Mouse (Mus musculus): ENCODE data around the gene Ttc7.
A peak's percentile ranks its signal among the peaks of the same experiment; 100 is the strongest.

The Ttc7 gene

DNA sequence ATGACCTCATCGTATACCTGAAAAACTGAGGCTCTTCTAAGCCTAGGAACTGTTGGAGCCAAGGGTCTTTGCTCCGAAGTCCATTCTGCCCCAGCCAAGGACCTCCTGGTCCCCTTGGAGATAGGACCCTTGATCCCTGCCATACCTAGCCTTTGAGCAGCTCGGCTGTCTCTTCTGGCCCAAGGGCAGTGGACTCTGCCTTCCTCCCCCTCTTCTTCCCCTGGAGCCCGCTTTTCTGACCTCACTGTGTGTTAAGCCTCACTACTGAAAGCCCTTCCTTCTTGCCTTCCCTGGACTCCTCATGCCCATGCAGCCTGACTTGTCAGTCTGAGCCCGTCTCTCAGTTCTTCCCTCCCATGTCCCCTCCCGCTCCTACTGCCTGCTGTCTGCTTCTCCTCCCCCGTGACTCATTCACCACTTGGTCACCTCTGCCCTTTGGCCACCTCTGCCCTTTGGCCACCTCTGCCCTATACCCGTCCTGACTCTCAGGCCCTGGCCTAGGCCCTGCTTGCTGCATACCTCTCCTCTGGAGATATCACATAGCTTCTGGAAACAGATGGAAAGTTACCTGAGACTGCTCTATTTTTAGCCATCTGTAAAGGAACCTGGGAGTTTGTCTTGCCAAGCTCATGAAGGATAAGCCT lies 60.5 kb downstream of the Ttc7 start:
- DNase-seq = no peak

DNA sequence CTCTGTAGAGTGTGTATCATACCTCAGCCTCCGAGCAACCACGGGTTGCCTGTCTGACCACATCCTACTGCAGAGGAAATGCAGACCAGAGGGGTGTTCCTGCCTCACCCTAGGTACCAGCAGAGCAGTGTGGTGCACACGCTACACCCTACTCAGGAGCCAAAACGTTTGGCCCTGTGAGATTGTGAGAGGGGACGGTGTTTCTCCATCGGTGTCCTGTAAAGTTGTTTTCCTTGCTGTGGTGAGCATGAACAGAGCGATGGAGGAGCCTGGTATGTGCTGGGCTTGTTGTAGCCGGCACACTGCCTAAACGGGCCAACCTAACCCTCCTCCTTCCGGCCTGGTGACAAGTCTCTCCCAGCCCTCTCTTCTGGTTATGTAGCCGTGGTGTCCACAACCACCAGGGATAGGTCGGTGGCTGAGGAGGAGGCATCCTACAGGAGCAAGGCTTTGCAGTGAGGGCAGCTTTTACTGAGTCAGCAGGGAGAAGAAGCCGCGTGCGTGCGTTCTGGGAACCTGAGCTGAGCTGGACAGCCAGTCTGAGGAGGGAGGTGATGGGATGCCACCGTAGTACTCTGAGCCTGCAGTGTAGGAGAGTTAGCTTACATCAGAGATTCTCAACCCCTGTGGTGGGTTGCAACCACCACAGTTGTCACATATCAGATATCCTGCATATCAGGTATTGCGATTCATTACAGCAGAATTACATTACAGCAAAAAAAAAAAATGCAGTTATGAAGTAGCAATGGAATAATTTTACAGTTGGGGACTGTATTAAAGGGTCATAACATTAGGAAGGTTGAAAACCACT lies 62.0 kb downstream of the Ttc7 start:
- no peak for DNase-seq

DNA sequence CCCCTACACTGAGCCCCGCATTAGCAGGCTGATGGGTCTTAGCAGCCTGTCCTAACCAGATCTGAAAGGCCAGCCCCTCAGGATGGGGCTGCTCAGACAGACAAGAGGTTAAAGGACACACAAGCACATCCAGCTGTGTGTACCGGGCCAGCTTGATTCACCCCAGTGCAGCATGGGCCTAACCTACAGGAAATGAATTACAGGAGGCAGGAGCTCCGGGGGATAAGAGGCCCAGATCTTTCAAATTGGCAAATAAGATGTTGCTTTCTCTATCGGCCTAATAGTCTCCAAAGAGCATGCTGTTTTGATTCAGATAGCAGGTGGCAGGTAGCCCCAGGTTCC lies 62.5 kb downstream of the Ttc7 start:
- no peak for DNase-seq

GRCm38 (mm10) chr17:87348353-87348752 lies 65.7 kb downstream of the Ttc7 start:
- DNase-seq = no peak

DNA sequence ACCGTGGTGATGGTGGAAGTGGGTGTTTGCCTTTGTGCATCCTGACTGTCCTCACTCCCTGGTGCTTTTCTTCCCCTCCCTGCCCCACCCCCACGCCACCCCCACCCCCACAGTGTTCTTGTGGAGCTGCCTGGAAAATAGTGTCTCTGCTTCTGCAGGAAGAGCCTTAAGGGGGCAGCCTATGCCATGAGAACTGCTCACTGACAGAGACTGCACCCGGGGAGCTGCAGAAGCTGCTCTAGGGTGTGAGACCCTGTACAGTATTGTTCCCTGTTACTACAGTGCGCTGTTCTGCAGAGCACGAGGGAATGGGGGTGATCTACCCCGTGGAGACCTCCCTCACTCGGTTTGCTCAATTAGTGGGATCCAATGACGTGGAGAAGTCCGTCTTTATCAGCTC lies 66.4 kb downstream of the Ttc7 start:
- DNase-seq = no peak

GRCm38 (mm10) chr17:87349575-87349974 lies 66.9 kb downstream of the Ttc7 start:
- DNase-seq = peak; percentile 45

DNA sequence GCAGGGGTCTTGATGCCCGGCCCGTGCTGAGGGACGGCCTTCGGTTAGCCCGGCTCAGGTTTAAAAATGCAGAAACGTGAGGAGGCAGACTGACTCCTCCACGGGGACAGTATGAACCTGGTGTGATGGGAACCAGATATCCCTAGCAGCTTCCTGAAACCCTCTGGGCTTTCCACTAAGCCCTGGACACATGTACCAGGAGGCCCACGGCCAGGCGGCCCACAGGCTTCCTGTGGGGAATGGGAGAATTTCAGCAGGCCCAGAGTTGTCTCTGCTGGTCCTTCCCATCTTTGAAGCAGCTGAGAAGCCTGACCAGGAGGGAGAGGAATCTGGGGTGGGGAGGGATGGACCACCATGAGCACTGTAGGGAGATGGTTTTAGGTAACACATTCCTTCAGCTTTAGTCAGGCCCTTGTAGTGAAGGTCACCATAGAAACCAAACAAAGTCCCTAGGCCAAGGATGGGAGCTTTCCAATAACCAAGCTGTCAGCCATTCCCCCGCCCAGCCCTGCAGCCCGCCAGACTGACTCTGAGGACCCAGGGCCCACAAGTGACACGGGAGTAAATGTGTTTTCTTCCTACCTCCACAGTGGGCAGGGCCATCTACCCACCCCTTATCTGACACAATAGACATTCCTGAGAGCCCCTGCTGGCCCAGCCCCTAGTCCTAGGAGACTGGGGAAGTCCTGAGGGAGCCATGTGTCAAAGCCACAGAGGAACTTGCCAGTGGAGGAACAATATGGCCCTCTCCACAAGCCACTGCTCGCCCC lies 68.0 kb downstream of the Ttc7 start:
- DNase-seq = no peak

- DNase-seq = peak; percentile 72
These were observed 68.8 kb downstream of the Ttc7 start for GRCm38 (mm10) chr17:87351241-87352105.

- DNase-seq = peak; percentile 63
These were observed 69.6 kb downstream of the Ttc7 start for GRCm38 (mm10) chr17:87352106-87352897.

- peak; percentile 29 for DNase-seq
These were observed 70.2 kb downstream of the Ttc7 start for GRCm38 (mm10) chr17:87352898-87353225.

GRCm38 (mm10) chr17:87353745-87354320 lies 71.1 kb downstream of the Ttc7 start:
- DNase-seq = no peak

DNA sequence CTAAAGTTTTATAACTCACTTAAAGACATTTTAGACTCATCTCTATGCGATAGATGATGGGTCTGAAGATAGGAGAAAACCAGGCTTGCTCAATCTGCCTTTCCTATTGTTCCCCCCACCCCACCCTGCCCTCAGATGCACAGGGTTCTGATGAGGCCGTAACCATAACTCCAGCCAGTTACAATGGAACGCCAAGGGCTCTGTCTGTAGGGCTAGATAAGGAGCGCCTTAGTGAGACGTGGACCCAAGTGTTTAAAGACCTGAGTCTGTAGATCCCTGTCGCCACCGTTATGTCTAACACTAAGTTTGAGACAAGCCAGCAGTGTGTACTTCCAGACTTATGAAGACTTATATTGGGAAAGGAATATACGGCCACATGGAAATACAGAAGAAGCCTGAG lies 72.8 kb downstream of the Ttc7 start:
- no peak for DNase-seq

GRCm38 (mm10) chr17:87356261-87356660 lies 73.6 kb downstream of the Ttc7 start:
- DNase-seq = no peak

DNA sequence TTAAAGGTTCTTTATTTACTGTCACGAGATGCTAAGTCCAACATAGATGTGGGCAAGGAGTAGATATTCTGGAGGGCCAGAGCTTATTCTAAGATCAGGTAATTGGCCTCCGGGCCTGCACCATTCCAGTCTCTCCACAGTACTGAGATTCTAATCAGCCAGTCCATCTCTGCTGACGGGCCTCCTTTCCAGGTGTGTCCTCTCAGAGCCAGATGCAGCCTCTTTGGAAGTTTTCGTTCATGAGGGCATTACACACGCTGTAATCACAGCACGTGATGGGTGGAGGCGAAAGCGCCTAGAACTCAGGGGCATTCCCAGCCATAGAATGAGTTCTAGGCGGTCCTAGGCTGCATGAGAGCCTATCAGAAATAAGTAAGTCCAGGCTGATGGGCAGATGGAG lies 74.8 kb downstream of the Ttc7 start:
- DNase-seq = no peak

GRCm38 (mm10) chr17:87361132-87361531 lies 78.4 kb downstream of the Ttc7 start:
- DNase-seq = no peak

DNA sequence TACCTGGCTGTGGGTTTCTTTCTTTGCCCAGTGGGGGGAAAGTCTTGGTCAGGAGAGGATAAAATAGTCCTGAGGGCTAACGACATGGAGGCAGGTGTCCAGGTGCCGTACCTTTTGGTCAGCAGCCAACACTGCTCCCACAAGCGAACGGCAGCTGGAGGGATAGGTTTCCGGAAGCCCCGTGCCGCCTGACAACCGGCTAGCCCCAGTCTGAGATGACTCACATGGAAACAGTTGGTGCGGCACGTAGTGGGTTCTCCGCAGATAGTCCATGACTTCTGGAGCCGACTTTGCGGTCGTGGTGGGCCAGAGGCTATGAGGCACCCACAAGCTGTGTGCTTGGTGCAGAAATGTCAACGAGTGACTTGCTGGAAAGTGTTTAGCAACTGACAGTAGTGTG lies 81.4 kb downstream of the Ttc7 start:
- DNase-seq = no peak

DNA sequence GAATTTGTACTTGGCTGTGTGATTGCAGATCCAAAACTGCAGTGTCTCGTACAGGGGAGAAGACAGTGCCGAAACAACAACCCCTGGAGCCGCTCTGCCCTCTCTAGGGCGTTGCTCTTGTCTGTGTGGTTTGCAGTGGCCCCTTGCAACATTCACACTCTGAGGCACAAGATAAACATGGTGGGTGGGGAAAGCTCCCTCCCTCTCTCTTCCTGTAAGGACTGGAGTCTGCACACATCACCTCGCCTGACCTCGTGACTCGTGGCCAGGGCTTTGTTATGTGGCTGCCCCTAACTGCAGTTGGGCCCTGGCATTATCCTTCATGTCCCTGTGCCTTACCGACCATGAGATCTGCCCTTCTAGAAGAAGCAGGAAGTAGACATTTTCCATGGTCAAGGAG lies 82.6 kb downstream of the Ttc7 start:
- DNase-seq = no peak

DNA sequence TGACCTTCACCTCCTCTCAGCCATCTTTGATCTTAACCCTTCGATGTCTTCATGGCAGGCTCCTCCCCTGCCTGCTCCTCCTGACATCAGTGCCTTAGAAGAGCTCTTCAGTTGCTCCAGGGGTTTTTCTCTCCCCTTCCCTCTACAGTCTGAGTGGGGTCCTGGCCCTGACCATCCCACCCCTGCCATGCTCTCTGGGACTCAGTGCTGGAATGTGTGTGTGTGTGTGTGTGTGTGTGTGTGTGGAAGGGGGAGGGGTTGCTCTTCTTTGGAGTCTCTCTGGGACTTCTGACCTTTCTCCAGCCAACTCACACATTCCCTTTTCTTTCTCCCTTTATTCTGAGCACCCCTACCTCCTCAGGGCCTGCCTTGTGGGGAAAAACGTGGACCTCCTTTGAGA lies 83.8 kb downstream of the Ttc7 start:
- DNase-seq = no peak

DNA sequence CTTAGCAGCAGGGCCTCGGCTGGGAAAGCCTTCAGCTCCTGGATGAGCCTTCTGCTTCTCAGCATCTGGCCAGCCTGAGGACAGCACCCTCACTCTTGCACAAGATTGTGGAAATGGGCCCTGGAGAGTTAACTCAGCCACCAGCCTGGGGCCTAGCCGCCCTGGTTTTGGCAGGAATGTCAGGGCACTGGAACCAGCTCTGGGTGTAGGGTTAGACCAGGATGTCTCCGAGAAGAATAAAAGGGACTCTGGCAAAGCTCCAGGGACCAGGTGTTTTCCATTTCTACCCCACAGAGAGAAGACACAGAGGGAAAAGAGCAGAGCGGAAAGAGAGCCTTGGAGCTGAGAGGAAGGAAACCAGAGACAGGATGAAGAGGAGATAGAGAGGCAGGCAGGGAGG lies 84.5 kb downstream of the Ttc7 start:
- DNase-seq = peak; percentile 35

GRCm38 (mm10) chr17:87367640-87368039 lies 85.0 kb downstream of the Ttc7 start:
- DNase-seq = peak; percentile 61

GRCm38 (mm10) chr17:87368481-87368880 lies 85.8 kb downstream of the Ttc7 start:
- DNase-seq = no peak

- DNase-seq = no peak
These were observed 86.6 kb downstream of the Ttc7 start for GRCm38 (mm10) chr17:87369270-87369759.

Data from kidney, postnatal 10 days (tissue).